Mouse (Mus musculus) mature B cell (primary cell): ENCODE results near the gene Ndufs7.

Experiments used
- in situ Hi-C: fragments of 300-500 bp; cut with MboI; formaldehyde crosslinking; loops from 2 replicates; pipeline ENCODE4 v1.14.3; 2019

Gene Ndufs7

DNA sequence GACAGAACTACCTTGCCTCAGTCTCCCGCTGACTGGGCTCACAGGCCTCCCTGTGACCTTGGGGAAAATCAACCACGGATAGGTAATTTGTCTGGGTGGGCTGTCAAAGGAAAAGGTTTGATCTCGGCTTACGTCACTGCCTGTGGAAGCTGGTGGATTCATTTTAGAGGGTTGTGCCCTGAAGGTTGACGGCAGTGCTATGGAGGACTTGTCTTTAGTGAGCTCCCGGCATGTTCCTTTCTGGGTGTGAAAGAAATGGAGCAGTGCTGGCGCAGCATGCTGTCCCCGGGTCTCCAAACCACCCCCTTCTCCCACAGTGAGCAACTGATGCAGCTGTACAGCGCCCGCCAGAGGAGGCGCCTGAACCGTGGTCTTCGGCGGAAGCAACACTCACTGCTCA is 44.4 kb downstream of the Ndufs7 start:
- in situ Hi-C loops: no loop called here

GRCm38 (mm10) chr10:80294311-80294710 is 45.4 kb downstream of the Ndufs7 start:
- in situ Hi-C loops: no loop called here

DNA sequence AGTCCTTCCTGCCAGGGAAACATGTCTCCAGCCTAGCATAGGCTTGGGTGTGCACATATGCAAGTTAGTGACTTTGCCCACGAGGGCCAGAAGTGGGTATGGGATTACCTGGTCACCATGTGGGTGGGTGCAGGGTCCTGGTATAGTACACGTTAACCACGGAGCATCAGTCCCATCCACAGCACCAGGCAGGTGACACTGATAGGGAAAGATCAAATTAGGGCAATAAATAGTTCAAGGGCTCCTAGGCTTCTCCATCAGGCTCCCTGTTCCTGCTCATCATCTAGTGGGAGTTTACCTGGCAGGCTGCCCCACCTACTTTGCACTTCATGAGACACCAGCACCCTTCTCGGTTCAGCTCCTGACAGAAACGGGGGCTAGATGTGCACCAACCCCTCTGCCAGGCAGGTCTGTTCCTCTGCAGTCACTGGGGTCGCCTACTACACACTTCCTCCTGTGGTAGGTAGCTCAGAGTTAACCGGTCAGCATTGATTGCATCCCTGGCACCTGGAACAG is 45.9 kb downstream of the Ndufs7 start:
- in situ Hi-C loops: no loop called here

DNA sequence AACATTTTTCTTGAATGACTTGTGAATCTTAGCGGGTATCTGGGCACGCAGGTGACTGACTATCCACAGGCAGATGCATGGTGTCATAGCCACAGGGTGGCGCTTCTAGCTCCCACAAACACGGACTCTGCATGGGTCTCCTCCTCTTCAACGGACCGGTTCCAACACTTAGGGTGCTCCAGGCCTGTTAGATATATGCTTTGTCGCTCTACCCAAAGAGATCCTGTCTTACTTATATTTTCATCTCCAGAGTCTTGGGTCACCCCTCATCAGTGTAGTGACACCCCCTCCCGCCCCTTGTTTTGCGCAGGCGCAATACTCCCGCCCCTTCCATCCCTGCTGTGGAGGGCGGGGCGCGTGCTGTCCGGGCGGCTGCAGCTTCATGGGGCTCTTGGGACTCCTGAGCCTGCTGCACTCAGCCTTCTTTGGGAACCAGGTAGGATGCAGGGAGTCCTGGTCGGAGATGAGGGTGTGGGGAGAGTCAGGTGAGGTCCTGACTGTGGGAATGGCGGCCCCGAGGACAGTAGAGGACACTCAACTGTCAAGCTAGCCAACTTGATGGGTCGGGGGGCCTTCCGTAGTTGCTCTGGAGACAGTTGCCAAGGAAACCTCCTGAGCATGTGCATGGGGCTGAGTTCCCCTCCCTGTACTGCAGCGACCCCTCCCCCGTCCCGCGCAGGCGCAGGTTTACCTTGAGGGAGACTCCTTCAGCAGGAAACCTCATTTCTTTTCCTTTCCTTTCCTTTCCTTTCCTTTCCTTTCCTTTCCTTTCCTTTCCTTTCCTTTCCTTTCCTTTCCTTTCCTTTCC is 46.9 kb downstream of the Ndufs7 start, which contains the start of gene Apc2:
TSS of gene Apc2 (plus strand) at position 360 of the 808 bp plus-strand sequence.
- in situ Hi-C loops: no loop called here

- in situ Hi-C loops: no loop called here
These were observed 47.9 kb downstream of the Ndufs7 start for GRCm38 (mm10) chr10:80296824-80297223.

DNA sequence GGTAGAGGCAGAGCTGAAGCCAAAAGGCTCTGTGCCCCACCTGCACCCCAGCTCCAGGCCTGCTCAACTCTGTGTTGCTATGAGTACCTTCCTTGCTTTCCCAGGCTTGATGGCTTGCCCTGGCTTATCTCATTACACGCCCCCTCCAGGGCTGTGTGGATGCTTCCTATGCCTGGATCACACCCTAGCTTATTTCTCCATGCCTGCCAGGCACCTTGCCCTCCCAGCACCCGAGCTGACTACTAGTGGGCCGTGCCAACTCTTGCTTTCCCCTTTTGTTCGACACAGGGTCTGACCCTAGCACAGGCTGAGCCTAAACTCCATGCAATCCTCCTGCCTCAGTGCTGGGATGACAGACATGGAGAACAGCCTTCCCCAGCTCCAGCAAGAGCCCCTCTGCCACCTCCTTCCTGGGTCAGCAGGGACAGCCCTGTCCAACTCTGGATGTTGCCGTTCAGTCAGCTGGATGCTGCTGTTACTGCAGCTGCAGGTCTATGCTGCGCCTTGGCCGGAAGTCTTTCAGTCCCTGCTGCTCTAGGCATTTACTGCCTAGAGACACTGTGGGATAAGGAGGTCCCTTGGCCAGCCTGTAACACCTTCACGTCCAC is 48.7 kb downstream of the Ndufs7 start:
- in situ Hi-C loops: no loop called here

DNA sequence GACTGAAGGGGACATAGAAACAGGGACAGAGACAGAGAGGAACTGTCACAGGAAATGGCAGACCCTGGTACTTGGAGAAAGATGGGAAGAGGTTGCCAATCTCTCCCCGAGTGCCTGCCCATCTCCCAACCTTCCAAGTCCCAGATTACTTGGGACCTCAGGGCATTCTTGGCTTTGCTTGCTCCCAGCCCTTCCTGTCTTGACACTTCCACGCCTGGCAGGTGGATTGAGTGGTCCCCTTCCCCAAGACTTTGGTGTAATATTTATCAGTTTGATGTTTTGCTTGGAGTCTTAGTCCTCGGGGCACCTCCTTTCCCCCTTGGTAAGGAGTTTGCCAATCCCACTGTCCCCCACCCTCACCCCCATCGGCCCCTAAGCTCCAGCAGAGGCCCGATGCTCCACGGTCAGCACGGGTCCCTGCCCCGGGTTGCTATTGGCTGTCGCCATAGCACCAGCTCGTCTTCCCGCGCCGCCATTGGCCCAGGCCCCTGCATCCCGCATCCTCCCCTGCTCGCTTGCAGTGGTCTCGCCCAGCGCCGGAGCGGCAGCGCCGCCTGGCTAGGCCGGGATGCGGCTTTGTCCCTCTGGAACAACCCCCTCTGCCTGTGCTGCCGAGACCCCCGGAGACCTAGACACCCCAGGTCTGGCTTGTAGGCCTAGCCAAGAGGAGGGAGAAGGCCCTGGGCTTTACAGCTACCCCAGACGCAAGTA is 49.8 kb downstream of the Ndufs7 start:
- in situ Hi-C loops: no loop called here

DNA sequence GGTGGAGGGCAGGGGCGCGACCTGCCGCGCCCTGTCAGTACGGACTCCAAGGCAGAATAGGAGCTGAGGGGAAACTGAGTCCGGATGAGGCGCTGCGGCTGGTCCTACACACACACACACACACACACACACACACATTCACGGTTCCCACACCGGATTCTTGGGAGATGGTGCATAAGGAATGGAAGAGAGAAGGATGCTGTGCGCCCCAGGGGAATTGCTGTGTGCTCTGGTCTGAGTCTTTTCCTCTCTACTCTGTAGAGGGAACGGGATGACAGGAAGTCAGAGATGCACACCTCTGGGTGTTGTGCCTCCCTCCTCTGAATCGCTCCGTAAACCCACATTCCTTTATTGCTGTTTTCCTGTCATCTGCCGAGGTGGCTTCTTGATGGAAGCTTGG is 50.4 kb downstream of the Ndufs7 start:
- in situ Hi-C loops: no loop called here

- in situ Hi-C loops: no loop called here
These were observed 50.9 kb downstream of the Ndufs7 start for GRCm38 (mm10) chr10:80299824-80300223.

DNA sequence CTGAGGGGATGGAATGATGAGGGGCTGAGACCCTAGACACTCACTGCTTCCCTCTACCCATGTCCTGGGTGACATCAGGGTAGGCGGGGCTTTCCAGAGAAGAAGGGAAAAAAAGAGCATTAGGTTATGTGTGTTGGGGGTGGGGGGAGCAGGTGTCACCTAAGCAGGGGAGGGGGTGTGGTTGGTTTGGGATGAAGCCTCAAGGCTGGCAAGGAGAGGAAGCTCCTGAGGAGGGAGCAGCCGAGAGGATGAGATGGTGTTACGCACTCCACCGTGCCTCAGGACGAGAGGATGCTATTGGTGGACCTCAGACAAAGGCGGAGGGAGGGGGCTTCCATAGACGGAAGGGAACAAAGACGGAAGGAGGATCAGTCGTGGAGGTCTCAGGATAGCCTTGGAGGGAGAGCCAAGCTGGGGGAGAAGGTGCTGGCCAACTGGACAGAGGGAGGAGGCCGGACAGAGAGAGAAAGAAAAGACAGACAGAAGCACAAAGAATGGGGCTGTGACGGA is 51.8 kb downstream of the Ndufs7 start:
- in situ Hi-C loops: no loop called here

- in situ Hi-C loops: no loop called here
These were observed 52.5 kb downstream of the Ndufs7 start for GRCm38 (mm10) chr10:80301256-80302081.

- in situ Hi-C loops: no loop called here
These were observed 53.1 kb downstream of the Ndufs7 start for GRCm38 (mm10) chr10:80302082-80302355.

GRCm38 (mm10) chr10:80302471-80302881 is 53.6 kb downstream of the Ndufs7 start:
- in situ Hi-C loops: no loop called here

GRCm38 (mm10) chr10:80304458-80304857 is 55.5 kb downstream of the Ndufs7 start:
- in situ Hi-C loops: no loop called here

DNA sequence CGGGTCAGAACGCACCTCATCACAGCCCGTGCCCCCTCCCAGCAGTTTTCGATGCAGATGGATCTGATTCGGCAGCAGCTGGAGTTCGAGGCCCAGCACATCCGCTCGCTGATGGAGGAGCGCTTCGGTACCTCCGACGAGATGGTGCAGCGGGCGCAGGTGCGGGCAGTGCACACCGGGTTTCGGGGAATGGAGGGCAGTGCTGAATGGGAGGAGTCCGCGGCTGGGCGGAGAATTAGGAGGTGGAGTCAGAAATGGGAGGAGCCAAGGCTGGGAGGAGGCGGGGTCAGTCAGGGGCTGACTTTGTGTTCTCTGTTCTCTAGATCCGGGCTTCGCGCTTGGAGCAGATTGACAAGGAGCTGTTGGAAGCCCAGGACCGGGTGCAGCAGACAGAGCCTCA is 55.9 kb downstream of the Ndufs7 start:
- in situ Hi-C loops: no loop called here
